Mouse (Mus musculus): Measurements from ENCODE around the gene Krtap8-1. TPM values are rescaled to one million over a fixed set of nuclear protein-coding genes. Genes with fewer than 3 reads are reported as not detected.

Gene Krtap8-1
- polyA plus RNA-seq (2015; fragmentation: Nextera tagmentation; extraction: Ambion mirVana) = not detected in 2 replicates

- no peak within 1 kb of the TSS for H3K4me3 ChIP-seq
- H3K4me2 ChIP-seq = no peak within 1 kb of the TSS
- H3K9ac ChIP-seq = no peak within 1 kb of the TSS
- H3K9me3 ChIP-seq = no peaks in the 10 kb centered on the region
- WGBS = 92% methylated on average over 7 of the region's 7 CpGs
- H3K27me3 ChIP-seq (replicated peaks) = no peaks in the 10 kb centered on the region
- no peaks in the 10 kb centered on the region for H3K36me3 ChIP-seq (replicated peaks)
- no peak within 1 kb of the TSS for H3K27ac ChIP-seq
- no peaks in the 10 kb centered on the region for H3K4me1 ChIP-seq
- ATAC-seq (replicated peaks) = no peak
These were observed at the start of gene Krtap8-1 for GRCm38 (mm10) chr16:89487852-89488251. TSS of gene Krtap8-1 (minus strand) at chr16:89487952.

DNA sequence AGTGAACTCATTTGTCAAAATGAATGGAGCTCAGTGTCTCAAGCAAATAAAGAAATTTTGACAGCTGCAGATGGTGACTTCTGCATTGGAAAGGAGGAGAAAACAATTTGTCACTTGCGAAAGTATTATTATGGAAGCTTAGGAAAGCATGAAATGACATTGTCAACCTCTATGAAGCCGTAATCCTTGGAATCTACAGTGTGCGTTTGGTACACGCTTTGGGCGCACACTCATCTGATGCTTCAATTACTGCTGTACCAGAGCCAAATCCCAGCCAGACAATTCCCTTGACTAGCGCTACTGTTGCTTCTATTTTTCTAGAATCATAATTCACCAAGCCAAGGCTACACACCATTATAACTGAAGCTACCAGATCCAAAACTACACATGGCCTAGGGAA lies 49.6 kb upstream of the Krtap8-1 start:
- H3K4me2 ChIP-seq = no peak overlapping the region
- no peak overlapping the region for H3K27ac ChIP-seq
- ATAC-seq (replicated peaks) = no peak
- no peaks in the 10 kb centered on the region for H3K27me3 ChIP-seq (replicated peaks)
- H3K9ac ChIP-seq = no peak overlapping the region
- no peaks in the 10 kb centered on the region for H3K36me3 ChIP-seq (replicated peaks)
- no peak overlapping the region for H3K4me3 ChIP-seq
- H3K4me1 ChIP-seq = no peaks in the 10 kb centered on the region
- WGBS = 72% methylated on average over 6 of the region's 6 CpGs
- no peaks in the 10 kb centered on the region for H3K9me3 ChIP-seq

DNA sequence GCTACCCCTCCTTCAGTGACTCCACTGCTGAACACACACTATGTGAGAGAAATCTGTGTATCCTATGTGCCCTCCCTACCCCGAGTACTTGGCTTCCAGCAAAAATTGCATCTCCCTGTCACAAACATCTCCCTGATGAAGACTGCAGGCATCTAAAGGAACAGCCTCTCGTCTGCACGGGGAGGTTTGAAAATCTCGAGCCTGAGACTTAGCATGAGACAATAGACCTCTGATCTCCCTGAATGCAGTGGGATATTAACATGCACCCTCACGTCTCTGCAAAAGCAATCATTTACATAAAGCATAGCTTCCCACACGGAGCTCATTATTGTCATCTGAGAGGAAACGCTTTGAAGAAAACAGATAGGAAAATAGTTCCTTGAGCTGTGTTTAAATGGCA lies 42.8 kb upstream of the Krtap8-1 start:
- H3K9ac ChIP-seq = no peak overlapping the region
- ATAC-seq (replicated peaks) = peak; percentile 86
- H3K4me3 ChIP-seq = no peak overlapping the region
- H3K36me3 ChIP-seq (replicated peaks) = no peaks in the 10 kb centered on the region
- no peaks in the 10 kb centered on the region for H3K9me3 ChIP-seq
- no peaks in the 10 kb centered on the region for H3K27me3 ChIP-seq (replicated peaks)
- H3K4me1 ChIP-seq = peaks cover 29% of the 10 kb centered on the region
- peak overlapping the region; percentile 73 for H3K27ac ChIP-seq
- H3K4me2 ChIP-seq = peak overlapping the region; percentile 22; the same call in 1 of the 2 replicates
- 10% methylated on average over 7 of the region's 7 CpGs for WGBS

DNA sequence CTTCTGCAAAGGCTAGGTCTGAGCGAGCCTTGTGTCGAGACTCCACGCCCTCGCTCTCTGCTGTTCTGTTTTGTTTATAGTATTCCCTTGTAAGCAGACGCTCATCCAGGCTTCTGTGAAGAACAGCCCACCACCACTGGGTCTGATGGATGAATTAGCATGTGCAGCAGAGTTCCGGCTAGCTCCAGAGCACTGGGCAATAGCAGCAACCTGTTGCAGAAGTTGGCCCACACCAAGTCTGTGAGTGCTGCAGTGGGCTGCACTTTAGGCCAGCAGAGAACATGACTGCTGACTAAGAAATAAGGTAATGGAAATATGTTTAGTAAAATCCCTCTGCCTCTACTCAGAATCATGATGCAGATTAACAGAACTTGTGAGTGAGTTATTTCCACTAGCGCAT lies 42.1 kb upstream of the Krtap8-1 start:
- Histone ChIP-seq H3K4me1 (peaks cover 29% of the 10 kb centered on the region), H3K9me3 (no peaks in the 10 kb centered on the region), H3K36me3 (replicated peaks) (no peaks in the 10 kb centered on the region), H3K9ac (no peak overlapping the region), H3K27me3 (replicated peaks) (no peaks in the 10 kb centered on the region), H3K4me3 (no peak overlapping the region), H3K27ac (peak overlapping the region; percentile 73), H3K4me2 (no peak overlapping the region)
- ATAC-seq (replicated peaks) = peak; percentile 67
- 31% methylated on average over 7 of the region's 7 CpGs for WGBS

- 32% methylated on average over 3 of the region's 3 CpGs for WGBS
- peak overlapping the region; percentile 31; the same call in 1 of the 2 replicates for H3K27ac ChIP-seq
These were observed 40.6 kb upstream of the Krtap8-1 start for GRCm38 (mm10) chr16:89528380-89528779.

DNA sequence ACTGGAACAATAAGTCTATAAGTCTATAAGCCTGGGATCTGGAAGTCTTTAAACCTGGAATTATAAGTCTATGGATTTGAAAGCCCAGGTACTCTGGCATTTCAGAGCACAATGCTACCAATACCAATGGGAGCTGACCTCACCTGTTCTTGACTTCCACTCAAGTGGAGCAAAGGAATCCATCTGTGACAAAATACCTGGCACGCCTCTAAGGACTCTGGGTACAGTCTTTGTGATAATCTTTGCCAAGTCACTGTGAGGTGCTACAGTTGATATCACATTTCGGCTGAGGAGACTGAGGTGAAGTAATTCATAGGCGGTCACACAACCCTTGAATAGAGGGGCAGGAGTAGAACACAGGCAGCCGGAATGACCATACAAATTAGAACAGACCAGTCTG lies 33.2 kb upstream of the Krtap8-1 start:
- H3K4me3 ChIP-seq = no peak overlapping the region
- WGBS = 92% methylated on average over 4 of the region's 4 CpGs
- no peaks in the 10 kb centered on the region for H3K36me3 ChIP-seq (replicated peaks)
- no peak for ATAC-seq (replicated peaks)
- no peak overlapping the region for H3K27ac ChIP-seq
- H3K4me1 ChIP-seq = no peaks in the 10 kb centered on the region
- no peak overlapping the region for H3K4me2 ChIP-seq
- no peaks in the 10 kb centered on the region for H3K9me3 ChIP-seq
- H3K9ac ChIP-seq = no peak overlapping the region
- no peaks in the 10 kb centered on the region for H3K27me3 ChIP-seq (replicated peaks)

More at GRCm38 (mm10) chr16:89528380-89528779, 40.6 kb upstream of the Krtap8-1 start:
- H3K4me1 ChIP-seq = peaks cover 29% of the 10 kb centered on the region
- no peaks in the 10 kb centered on the region for H3K9me3 ChIP-seq
- no peaks in the 10 kb centered on the region for H3K36me3 ChIP-seq (replicated peaks)
- peak; percentile 49 for ATAC-seq (replicated peaks)
- no peak overlapping the region for H3K4me2 ChIP-seq
- no peak overlapping the region for H3K4me3 ChIP-seq
- no peaks in the 10 kb centered on the region for H3K27me3 ChIP-seq (replicated peaks)
- no peak overlapping the region for H3K9ac ChIP-seq

- no peaks in the 10 kb centered on the region for H3K27me3 ChIP-seq (replicated peaks)
- H3K27ac ChIP-seq = no peak overlapping the region
- 88% methylated on average over 2 of the region's 2 CpGs for WGBS
- peak; percentile 55 for ATAC-seq (replicated peaks)
- H3K9ac ChIP-seq = no peak overlapping the region
- H3K4me2 ChIP-seq = no peak overlapping the region
- H3K36me3 ChIP-seq (replicated peaks) = no peaks in the 10 kb centered on the region
- H3K4me1 ChIP-seq = no peaks in the 10 kb centered on the region
- no peak overlapping the region for H3K4me3 ChIP-seq
- no peaks in the 10 kb centered on the region for H3K9me3 ChIP-seq
These were observed 32.8 kb upstream of the Krtap8-1 start for GRCm38 (mm10) chr16:89520555-89520954.

GRCm38 (mm10) chr16:89520091-89520490 lies 32.3 kb upstream of the Krtap8-1 start:
- Histone ChIP-seq H3K27ac (no peak overlapping the region), H3K4me2 (no peak overlapping the region), H3K9me3 (no peaks in the 10 kb centered on the region), H3K9ac (no peak overlapping the region), H3K27me3 (replicated peaks) (no peaks in the 10 kb centered on the region), H3K36me3 (replicated peaks) (no peaks in the 10 kb centered on the region), H3K4me1 (no peaks in the 10 kb centered on the region), H3K4me3 (no peak overlapping the region)
- ATAC-seq (replicated peaks) = peak; percentile 50
- WGBS = 85% methylated on average over 6 of the region's 6 CpGs

DNA sequence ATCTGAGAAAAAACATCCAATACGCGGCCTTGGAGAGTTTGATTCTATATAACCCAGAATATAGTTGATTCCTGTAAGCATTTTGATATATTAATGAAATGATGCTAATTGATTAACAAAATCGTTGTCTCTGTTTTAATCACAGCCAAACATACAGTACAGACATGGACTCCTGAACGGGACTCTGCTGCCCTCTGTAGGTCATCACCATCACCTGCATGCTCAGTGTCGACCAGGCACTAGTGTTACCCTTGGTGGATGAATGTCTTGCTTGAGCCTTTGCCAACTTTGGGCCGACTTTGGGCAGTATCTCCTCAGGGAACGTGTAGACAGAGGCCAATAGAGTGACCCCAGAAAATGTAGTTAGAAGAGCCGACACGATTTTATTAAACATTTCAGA lies 29.9 kb upstream of the Krtap8-1 start:
- 68% methylated on average over 9 of the region's 9 CpGs for WGBS
- no peaks in the 10 kb centered on the region for H3K36me3 ChIP-seq (replicated peaks)
- no peak for ATAC-seq (replicated peaks)

DNA sequence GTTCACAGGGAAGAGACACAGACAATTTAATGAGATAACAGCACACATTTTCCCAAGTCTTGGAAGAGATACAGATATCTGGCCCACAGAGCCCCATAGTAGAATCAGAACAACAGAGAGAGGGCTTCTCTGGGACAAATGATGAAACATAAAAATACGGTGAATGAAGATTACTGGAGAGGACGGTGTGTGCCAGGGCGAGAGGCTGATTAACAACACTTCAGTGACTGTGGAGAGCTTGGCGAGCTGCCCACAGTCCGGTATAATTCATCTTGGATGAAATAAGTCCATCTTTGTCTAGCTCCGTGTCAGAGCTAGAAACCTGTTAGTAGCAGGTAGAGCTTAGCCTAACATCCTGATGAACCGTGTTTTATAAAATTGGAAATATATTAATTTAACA lies 25.7 kb upstream of the Krtap8-1 start:
- Histone ChIP-seq H3K4me1 (0 out of 2 replicates have a peak, but pooled peaks cover 7% of the 10 kb centered on the region), H3K4me2 (no peak overlapping the region), H3K4me3 (no peak overlapping the region), H3K36me3 (replicated peaks) (no peaks in the 10 kb centered on the region), H3K9me3 (no peaks in the 10 kb centered on the region), H3K9ac (no peak overlapping the region), H3K27ac (no peak overlapping the region), H3K27me3 (replicated peaks) (no peaks in the 10 kb centered on the region)
- no peak for ATAC-seq (replicated peaks)
- 49% methylated on average over 7 of the region's 7 CpGs for WGBS

More for the DNA sequence above, 29.9 kb upstream of the Krtap8-1 start:
- Histone ChIP-seq H3K27ac (no peak overlapping the region), H3K4me3 (no peak overlapping the region), H3K9me3 (no peaks in the 10 kb centered on the region), H3K4me2 (no peak overlapping the region), H3K27me3 (replicated peaks) (no peaks in the 10 kb centered on the region), H3K4me1 (0 out of 2 replicates have a peak, but pooled peaks cover 6% of the 10 kb centered on the region), H3K9ac (no peak overlapping the region)

GRCm38 (mm10) chr16:89508223-89508622 lies 20.5 kb upstream of the Krtap8-1 start, which contains the start of gene Krtap7-1:
TSS of gene Krtap7-1 (minus strand) at chr16:89508323.
- H3K4me3 ChIP-seq = no peak within 1 kb of the TSS
- H3K4me2 ChIP-seq = no peak within 1 kb of the TSS
- H3K36me3 ChIP-seq (replicated peaks) = no peaks in the 10 kb centered on the region
- no peak within 1 kb of the TSS for H3K9ac ChIP-seq
- H3K27ac ChIP-seq = no peak within 1 kb of the TSS
- no peaks in the 10 kb centered on the region for H3K27me3 ChIP-seq (replicated peaks)
- whole genome bisulfite sequencing = 91% methylated on average over 4 of the region's 4 CpGs
- H3K4me1 ChIP-seq = 0 out of 2 replicates have a peak, but pooled peaks cover 5% of the 10 kb centered on the region
- ATAC-seq (replicated peaks) = no peak
- H3K9me3 ChIP-seq = no peaks in the 10 kb centered on the region

DNA sequence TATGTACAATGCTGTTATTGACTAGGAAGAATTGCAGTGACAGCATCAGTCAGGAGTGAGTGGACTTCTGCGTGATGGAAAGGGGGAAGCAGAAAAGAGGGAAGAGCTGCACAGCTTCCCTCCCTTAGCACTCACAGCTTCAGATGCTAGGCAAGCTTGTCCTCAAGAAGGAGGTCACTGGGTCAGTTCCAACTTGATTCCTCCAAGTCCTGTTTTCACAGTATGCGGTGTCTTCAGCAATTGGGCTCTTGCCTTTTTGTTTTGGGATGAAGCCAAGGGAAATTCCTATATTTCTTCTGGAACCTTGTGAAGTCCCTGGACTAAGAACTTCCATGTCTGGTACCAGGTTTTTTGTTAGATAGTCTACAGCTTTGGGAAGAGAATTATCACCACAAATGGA lies 15.8 kb upstream of the Krtap8-1 start:
- WGBS = 88% methylated on average over 2 of the region's 2 CpGs
- no peak for ATAC-seq (replicated peaks)
- H3K4me1 ChIP-seq = no peaks in the 10 kb centered on the region
- H3K27me3 ChIP-seq (replicated peaks) = no peaks in the 10 kb centered on the region
- H3K4me3 ChIP-seq = no peak overlapping the region
- H3K4me2 ChIP-seq = no peak overlapping the region
- no peak overlapping the region for H3K27ac ChIP-seq
- H3K9ac ChIP-seq = no peak overlapping the region
- H3K36me3 ChIP-seq (replicated peaks) = no peaks in the 10 kb centered on the region
- H3K9me3 ChIP-seq = no peaks in the 10 kb centered on the region

- Histone ChIP-seq H3K4me1 (no peaks in the 10 kb centered on the region), H3K4me3 (no peak overlapping the region), H3K4me2 (no peak overlapping the region), H3K27ac (no peak overlapping the region), H3K9ac (no peak overlapping the region), H3K36me3 (replicated peaks) (no peaks in the 10 kb centered on the region), H3K9me3 (no peaks in the 10 kb centered on the region), H3K27me3 (replicated peaks) (no peaks in the 10 kb centered on the region)
- WGBS = 89% methylated on average over 5 of the region's 5 CpGs
- ATAC-seq (replicated peaks) = no peak
These were observed 14.1 kb upstream of the Krtap8-1 start for GRCm38 (mm10) chr16:89501870-89502269.

All from midbrain, embryonic 15.5 days (tissue).